Mouse (Mus musculus): ENCODE data around the gene Tgfbr1.

Tgfbr1 gene

DNA sequence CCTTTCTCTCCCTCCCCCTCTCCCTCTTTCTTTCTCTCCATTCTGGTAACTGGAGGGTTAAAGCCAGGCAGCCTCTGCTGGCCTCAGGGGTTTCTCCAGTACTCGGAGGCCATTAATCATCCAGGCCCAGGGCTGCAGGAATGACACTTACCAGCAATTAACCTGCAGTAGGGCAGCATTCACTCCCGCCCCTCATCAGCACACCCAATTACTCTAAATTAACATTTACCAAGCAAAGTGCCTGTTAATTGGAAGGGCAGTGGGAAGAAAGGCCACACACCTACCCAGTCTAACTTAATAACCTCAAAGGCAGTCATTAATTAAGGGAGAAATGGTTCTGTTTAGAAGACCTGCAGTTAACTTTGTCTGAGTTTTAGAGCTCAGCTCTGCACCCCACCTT is 71.4 kb downstream of the Tgfbr1 start:
- no peak for DNase-seq

DNA sequence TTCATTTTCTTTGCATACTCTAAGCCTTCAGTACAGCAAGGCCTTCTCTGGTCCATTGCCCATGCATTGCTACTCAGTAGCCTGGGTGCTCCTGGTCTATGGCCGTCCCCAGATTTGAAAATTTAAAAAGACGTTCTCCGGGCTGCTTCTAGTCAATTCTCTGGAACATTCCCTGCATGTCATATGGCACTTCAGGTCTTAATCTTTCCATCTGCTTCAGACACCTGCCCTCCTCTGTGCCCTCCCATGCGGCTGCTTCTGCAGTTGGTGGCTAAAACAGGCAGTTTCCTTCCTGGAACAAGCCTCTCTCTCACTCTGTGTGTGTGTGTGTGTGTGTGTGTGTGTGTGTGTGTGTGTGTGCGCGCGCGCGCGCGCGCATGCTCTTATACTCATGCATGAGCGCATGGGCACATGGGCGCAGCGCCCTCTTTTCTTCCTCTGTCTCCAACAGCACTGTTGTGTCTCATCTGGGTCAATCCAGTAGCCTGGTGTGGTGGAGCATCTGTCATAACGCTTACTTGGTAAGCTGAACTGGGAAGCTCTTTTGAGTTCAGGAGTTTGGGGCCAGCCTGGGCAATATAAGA is 72.3 kb downstream of the Tgfbr1 start:
- no peak for DNase-seq

DNA sequence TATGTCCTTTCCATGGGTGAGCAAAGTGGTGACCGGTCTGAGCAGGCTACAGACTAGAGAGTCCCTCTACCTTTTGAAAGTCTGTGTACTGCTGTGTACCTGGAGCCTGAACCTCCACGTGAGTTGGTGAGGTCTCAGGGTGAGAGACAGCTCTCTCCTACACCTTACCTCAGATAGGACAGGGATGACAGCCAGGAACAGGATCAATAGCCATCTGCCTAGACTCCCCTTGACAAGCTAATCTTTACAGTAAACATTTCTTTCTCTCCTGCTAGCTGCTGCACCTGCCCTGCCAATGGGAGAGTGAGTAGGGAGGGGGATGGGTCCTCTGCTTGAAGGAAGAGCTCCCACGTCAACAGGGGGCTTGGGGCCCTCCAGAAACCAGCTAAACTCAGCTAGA is 74.6 kb downstream of the Tgfbr1 start:
- no peak for DNase-seq

DNA sequence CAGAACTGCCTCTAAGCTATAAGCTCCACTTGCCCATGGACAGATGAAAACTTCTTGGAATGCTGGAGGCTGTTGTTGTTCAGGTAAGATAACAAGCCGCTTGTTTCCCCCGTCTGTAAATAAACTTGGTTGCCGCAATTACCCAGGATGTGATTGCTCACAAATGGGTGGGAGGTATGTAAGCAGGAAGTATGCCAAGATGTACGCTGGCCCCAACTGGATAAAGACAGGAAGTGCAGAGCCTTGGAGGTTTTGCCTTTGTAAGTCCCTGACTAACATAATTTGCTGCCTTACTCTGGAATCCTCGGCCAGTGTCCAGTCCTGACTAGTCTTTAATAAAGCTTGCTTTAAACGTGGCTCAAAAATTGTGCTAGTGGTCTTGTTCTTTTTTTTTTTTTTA is 77.5 kb downstream of the Tgfbr1 start:
- no peak for DNase-seq

DNA sequence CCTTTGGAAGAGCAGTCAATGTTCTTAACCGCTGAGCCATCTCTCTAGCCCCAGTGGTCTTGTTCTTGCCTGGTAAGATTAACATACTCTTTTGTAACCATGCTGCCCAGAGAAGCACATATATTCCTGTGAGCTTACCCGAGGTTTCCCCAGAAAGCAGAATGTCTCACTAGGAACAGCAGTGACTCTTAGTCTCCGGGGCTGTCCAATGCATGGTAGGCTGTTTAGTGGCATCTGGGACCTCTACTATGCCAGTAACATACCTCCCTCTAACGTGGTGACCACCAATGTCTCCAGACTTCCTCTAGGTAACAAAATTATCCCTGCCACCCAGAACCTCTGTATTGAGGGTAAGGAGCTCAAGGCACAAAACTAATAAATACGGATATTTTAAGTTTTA is 78.1 kb downstream of the Tgfbr1 start:
- DNase-seq = no peak

DNA sequence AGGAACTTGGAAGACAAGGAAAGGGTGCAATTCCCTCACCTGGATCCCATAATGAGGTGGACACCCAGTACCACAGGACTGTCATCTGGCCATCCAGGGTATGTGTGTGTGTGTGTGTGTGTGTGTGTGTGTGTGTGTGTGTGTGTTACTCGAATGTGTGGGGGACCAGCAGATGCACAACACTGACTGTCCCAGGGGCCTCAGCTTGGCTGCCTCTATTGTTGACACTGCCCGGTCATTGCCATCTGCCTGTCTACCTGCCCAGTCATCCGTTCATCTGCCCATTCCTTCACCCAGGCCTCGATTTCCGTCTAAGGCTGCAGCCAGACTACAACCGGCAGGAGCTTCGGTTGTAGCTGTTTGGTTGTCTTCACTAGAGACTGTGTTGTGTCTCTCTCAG is 79.7 kb downstream of the Tgfbr1 start:
- no peak for DNase-seq

DNA sequence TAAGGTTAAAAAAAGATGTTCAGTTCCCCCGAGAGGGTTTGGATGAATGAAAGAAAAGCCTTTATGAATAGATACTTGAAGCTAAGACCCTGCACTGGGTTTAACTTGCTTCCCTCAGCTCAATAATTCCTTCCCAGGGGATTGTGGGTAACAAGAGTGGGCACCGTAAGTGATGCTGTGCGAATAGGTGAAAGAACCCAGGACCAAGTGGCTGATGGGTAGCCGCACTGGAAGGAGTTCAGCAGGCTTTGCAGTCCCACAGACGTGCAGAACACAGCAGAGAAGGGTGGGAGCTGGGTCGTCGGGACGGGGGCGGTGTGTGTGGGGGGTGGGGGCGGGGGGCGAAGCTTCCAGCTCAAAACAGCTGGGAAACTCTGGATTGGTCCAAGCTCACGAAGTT is 82.1 kb downstream of the Tgfbr1 start:
- no peak for DNase-seq

DNA sequence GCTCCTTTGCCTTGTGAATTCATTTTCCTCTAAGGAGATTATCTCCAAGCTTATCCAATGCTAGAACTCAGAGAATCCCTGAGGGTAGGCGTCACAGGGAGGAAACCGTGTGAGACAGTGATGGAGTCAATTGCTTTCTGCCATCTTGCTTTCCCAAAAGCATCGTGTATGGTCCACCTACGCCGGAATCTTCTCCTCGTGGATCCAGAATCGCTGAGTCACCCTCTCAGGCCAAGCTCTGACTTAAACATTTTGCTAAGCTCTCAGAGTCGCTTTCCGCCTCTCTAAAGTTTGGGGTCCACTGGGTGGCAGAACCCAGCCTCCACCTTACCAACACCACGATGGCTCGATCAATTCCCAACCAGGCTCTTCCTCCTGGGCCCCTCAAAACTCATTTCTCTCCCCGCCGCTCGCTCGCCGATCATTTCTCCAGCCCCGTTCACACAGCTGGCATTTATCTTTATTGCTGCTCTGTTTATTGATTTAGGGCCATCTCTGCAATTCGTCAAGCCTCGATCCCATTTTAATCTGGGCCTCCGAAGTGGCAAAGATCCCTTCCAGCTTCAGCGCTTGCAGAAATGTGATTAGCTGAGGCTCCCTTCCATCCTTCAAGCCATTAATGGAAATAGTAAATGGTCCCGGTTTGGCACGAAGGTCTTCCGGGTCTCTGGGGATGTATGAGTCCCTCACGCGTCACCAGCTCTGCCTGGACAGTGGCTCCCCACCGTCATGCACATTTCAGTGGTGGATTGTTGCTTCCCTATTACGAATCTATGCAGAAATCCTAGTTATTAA is 82.7 kb downstream of the Tgfbr1 start:
- no peak for DNase-seq

DNA sequence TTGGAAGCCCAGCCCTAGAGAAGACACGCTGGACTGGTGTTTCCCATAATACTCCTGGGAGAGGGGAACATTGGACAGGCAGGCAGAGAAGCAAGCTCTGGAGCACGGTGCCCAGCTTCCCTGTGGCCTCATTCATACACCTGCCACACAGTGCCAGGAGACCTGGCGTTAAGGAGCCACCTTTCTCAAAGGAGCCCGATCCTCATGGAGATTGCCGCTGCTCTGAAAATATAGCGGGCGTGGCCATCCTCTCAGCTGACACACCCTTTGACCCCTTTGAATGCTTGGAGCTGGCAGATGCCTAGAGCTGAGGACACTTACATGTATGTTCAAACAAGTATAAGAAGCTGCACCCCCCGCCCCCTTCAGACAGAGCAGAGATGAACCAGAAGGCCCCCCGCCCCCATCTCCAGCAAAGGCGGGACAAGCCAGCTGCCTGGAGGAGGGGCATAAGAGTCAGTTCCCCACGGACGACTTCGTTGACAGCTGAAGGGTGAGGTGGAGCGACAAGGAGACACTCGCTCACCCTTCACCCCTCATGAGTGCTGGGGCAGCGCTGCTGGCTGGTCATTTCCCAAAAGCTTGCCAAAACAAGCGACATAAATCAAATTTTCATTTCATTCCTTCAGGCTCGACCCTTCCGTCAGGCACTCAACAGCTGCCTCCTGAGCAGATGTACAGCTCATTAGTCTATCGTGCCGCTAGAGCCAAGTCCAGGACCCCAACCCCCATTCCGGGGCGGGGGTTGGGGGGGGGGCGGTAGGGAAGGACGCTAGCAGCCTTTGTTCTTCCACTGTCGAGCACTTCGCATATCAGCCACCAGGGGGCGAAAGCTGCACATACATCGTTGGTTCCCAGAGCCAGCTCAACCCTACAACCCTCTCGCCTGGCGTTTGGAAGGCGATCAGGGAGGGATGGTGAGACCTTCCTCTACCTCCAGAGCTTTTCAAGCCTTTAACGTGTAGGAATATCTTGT is 84.6 kb downstream of the Tgfbr1 start:
- peak; percentile 68 for DNase-seq

DNA sequence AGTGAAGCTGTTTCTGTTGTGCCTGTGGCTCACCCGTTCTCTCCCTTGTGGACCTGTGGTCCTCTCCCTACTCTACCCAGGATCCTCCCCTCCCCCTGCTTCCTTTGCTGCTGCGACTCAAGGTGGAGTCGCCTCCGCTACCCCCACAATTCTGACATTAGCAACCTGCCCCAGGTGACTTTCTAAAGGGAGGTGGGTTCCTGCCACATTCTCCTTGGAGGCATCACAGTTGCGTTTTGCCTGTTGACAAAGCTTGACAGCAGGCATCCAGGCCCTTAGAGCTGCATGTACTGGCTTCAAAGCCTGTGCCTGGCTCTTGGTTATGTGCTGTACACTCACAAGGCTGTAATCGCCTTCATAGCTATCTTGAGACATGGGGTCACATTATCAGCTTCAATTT is 85.9 kb downstream of the Tgfbr1 start:
- DNase-seq = no peak

DNA sequence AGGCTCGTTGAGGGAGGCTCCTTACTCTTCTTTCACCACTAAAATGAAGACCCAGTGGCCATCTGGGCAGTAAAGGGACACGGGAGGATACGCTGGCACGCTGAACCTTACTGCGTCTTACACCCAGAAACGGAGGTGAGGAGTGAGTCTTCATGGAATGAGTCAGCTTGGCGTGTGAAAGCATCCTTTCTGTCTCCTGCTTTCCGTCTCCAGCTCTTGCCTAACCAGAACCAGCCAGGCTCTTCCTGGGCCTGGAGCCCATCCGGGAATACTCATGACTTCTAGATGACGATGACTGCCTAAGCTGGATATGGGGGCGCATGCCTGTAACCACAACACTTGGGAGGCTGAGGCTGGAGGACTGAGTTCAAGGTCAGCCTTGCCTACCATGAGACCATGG is 87.9 kb downstream of the Tgfbr1 start:
- DNase-seq = no peak

DNA sequence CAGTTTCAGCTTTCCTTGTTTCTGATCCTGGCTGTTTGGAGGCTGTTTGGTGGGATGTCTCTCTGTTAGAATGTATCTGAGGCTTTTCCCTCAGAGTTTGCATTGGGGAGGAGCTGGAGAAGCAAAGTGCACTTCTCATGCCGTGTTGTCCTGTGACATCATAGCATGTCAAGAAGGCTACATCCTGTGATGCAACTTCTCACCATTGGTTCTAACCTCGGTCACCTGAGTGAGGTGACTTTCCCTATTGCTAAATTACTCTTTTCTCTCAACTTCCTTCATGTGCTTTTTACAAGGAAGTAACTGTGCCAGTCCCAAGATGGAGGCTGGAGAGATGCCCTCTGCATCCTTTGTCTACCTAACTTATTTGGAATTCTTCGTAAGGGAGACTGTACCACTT is 95.5 kb downstream of the Tgfbr1 start:
- no peak for DNase-seq

DNA sequence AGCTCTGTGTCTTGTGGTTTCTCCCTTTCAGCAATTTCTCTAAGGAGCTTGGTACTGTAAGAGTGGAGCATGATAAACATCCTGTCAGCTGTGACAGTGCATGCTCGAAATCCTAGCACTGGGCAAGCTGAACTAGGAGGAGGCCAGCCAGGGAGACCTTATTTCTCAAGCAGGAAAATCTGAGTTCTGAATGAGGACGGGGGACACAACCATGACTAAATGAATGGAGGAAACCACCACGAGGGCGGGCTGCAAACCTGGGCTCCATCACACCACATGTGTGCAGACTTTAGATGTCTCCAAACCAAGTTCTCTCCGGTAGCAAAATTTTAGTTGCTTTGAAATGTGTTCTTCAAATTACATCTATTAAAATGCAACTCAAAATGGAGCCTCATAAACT is 96.1 kb downstream of the Tgfbr1 start:
- no peak for DNase-seq

DNA sequence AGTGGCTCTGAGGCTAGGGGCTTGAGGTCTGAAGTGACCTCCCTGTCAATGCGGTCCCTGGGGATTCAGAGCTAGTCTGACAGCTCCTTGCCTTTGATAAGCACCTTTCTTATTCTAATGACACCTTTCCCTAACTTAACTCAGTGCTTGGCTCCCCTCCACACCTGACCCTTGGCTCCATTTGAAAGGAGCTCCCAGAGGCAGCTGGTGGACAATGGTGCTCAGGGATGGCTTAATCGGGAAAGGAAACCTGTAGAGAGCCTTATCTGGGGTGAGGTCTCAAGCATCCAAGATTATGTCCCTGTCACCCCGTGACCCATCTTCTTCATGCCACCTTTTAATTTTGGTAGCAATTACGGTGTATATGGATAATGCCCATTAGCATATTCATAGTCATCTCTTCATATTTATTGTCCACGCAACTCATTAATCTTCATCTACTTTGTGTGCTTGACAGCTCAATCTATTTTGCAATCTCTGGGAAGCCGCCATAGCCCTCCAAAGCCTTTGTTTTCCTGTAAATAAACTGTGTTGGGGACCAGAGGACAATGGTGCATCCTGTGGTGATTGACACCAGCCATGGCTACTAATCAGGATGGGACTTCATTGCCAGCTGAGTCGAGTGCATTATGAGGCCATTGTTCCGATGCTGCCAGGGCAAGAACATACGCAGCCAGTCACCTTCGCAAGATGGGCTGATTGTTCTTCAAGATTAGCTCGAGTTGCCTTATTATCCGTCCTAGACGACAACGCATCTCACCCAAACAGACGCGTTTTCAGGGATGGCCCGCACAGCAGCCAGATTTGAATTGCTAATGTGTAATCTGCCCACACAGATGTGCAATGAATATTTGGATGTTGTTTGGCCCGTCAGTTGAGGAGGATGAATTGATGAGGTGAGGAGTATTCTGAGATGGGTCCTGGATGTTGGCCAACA is 96.8 kb downstream of the Tgfbr1 start:
- DNase-seq = no peak

Data from kidney, adult 11 months (tissue).